Mouse (Mus musculus): ENCODE measurements around the gene Dlg5.

DNA sequence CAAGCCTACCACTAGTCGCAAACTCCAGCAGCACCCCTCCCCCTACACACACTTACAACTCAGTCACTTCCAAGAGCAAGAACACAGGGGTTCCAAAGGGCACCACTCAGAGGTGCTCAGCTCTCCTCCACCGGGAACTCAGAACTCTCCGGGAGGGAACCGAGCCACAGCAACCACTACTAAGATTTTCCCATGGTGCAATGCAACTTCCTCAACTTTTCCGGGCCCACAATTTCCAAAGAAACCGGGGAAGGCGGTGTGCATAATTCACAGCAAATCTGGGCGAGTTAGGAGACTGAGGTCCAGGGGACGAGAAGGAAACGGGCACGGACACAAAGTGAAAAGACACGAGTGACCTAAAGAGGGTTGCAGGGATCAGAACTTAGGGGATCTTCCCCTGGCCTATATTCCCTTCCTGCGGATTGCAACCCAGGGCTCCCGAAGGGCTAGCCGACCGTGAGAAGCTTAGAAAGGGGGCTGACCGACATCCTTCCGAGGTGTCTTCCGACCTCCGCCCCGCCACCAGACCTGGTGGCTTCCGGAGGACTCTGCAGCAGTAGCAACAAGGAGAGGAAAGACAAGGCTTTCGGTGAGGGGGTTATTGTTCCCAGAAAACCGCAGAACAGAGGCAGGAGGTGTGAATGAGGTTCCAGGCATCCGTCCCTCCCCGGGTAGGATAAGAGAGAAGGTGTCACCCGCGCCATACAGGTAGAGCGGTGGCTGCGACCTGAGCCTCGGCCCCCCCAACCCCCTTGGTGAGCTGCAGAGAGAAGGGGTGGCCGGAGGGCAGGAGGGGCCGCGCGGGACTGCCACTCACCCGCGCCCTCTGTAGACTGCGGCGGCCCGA, 1.2 kb downstream of the Dlg5 start:
- TF ChIP-seq TCF3 (IDR thresholded peaks at IDR 0.05; ENCODE audit: insufficient read length, low read depth) (no peak), POLR2AphosphoS2 (IDR thresholded peaks at IDR 0.05; ENCODE audit: insufficient read length, low read depth) (no peak), USF1 (IDR thresholded peaks at IDR 0.05; ENCODE audit: low read depth) (no peak), SRF (IDR thresholded peaks at IDR 0.05; ENCODE audit: control insufficient read depth, insufficient read length, low read depth) (peak; percentile 19), POLR2A (IDR thresholded peaks at IDR 0.05; ENCODE audit: insufficient read length, low read depth) (no peak), MAX (IDR thresholded peaks at IDR 0.05; ENCODE audit: low read depth) (no peak), MYOD1 (IDR thresholded peaks at IDR 0.05; ENCODE audit: control insufficient read depth in 1 of 3, insufficient read length in 2 of 3, low read depth in 2 of 3) (no peak), TCF12 (IDR thresholded peaks at IDR 0.05; ENCODE audit: insufficient read depth, poor library complexity, severe bottlenecking) (no peak)

Data from myocyte (in vitro differentiated cells).